14 mouse cellular contexts compared by ENCODE assay signal in the genomic region with DNA sequence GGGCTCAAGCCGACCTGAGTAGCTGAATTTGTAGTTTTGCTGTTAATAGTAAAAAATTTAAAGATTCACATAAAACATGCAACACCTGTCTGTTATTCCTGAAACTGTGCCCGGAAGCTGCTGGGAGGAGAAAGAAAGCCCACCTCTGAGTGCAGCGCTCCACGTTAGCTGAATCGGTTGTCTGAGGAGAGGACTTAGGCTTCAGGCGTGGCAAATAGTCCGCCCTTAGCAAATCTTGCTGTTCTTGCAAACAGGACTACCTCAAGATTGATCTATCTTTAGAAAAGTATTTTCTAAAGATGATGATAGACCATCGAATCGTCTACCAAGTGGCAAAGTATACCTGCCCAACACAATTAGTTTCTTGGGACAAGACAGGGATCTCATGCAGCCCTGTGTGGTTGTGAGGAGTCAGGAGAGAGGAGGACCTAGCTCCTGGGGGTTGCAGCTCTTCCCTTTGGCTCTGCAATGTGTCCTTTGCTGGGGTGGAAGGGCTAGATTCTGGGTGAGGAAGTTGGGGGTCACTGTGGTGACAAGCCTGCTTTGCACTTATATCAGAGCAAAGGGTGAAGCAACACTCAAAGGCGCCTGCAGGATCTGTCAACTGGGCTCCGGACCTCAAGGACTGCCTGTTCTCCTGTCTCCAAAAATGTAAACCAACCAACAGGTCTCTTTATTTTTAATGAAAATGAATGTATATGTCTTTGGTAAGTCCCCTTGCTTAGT. TPM values are rescaled to one million over a fixed set of nuclear protein-coding genes. Genes with fewer than 3 reads are reported as not detected.
DNase-seq lines count a peak whose midpoint lies in the region; ATAC-seq and TF ChIP-seq lines count a peak whose summit lies in the region.
"Had no signal": no experiment of that assay in that cellular context is flagged by ENCODE, and none has a peak within 500 bp of the region (broad histone marks: within the 10 kb centered on the region; RNA-seq: fewer than 3 reads in every experiment).

No protein-coding gene starts in this region.

- no peak for DNase-seq in lung, embryonic 14.5 days
- no peak for DNase-seq in lung, adult 18-20 months
- DNase-seq in limb, embryonic 14.5 days (ENCODE audit: low spot score) = no peak
- DNase-seq in stomach, postnatal 0 days (ENCODE audit: low spot score) = no peak
- DNase-seq in natural killer cell, adult 2 months (ENCODE audit: low spot score in 2 of 2) = no peak
- DNase-seq in layer of hippocampus, adult 11-12 months (ENCODE audit: low spot score) = no peak
- DNase-seq: gastrocnemius, postnatal 14 days; left cerebral cortex, postnatal 4 days; lung, postnatal 36 days; right cerebral cortex, postnatal 4 days had no signal

- H3K4me3 ChIP-seq in lung, embryonic 14.5 days (ENCODE audit: low read depth, low read length) = 0 out of 2 replicates have a peak overlapping the region, but pooled peaks have one; percentile 39
- peak overlapping the region; percentile 46; the same call in 1 of the 2 replicates for H3K4me3 ChIP-seq in forebrain, embryonic 12.5 days (replicated peaks)
- H3K4me3 ChIP-seq in limb, embryonic 14.5 days (replicated peaks; ENCODE audit: low read length) = no peak overlapping the region
- peak overlapping the region; percentile 54; the same call in 1 of the 2 replicates for H3K4me3 ChIP-seq in stomach, postnatal 0 days (ENCODE audit: low read depth, low read length)

- no peaks in the 10 kb centered on the region for H3K4me1 ChIP-seq in lung, embryonic 14.5 days (ENCODE audit: insufficient read depth)
- H3K4me1 ChIP-seq in forebrain, embryonic 12.5 days = peaks cover 4% of the 10 kb centered on the region
- H3K4me1 ChIP-seq in limb, embryonic 14.5 days (ENCODE audit: control insufficient read depth, insufficient read depth, low read length) = peaks cover 6% of the 10 kb centered on the region
- H3K4me1 ChIP-seq in stomach, postnatal 0 days (replicated peaks; ENCODE audit: control insufficient read depth, insufficient read depth) = no peaks in the 10 kb centered on the region

- H3K27me3 ChIP-seq in lung, embryonic 14.5 days (ENCODE audit: insufficient read depth, low read length) = no peaks in the 10 kb centered on the region
- H3K27me3 ChIP-seq in forebrain, embryonic 12.5 days = peaks cover 2% of the 10 kb centered on the region; the same call in 1 of the 2 replicates
- no peaks in the 10 kb centered on the region for H3K27me3 ChIP-seq in limb, embryonic 14.5 days (ENCODE audit: control insufficient read depth, insufficient read depth, low read length)
- H3K27me3 ChIP-seq in stomach, postnatal 0 days (ENCODE audit: control insufficient read depth, insufficient read depth, low read length) = no peaks in the 10 kb centered on the region
- H3K27me3 ChIP-seq: hindbrain, embryonic 15.5 days had no signal

- no peaks in the 10 kb centered on the region for H3K36me3 ChIP-seq in lung, embryonic 14.5 days (ENCODE audit: insufficient read depth)
- no peaks in the 10 kb centered on the region for H3K36me3 ChIP-seq in forebrain, embryonic 12.5 days (replicated peaks)
- no peaks in the 10 kb centered on the region for H3K36me3 ChIP-seq in limb, embryonic 14.5 days (ENCODE audit: control insufficient read depth, insufficient read depth, low read length)
- no peaks in the 10 kb centered on the region for H3K36me3 ChIP-seq in stomach, postnatal 0 days (ENCODE audit: control insufficient read depth, insufficient read depth, low read length)
- H3K36me3 ChIP-seq: G1E; hindbrain, embryonic 15.5 days had no signal

- no peaks in the 10 kb centered on the region for H3K9me3 ChIP-seq in lung, embryonic 14.5 days (ENCODE audit: low read depth, low read length)
- H3K9me3 ChIP-seq in forebrain, embryonic 12.5 days = no peaks in the 10 kb centered on the region
- no peaks in the 10 kb centered on the region for H3K9me3 ChIP-seq in limb, embryonic 14.5 days (ENCODE audit: control insufficient read depth, low read length)
- no peaks in the 10 kb centered on the region for H3K9me3 ChIP-seq in stomach, postnatal 0 days (ENCODE audit: control insufficient read depth, low read length)
- H3K9me3 ChIP-seq: G1E; hindbrain, embryonic 15.5 days had no signal

- WGBS in lung, embryonic 14.5 days = 76% methylated on average over 11 of the region's 11 CpGs
- 85% methylated on average over 11 of the region's 11 CpGs for WGBS in forebrain, embryonic 12.5 days
- WGBS in limb, embryonic 14.5 days = 72% methylated on average over 11 of the region's 11 CpGs
- WGBS in stomach, postnatal 0 days = 55% methylated on average over 11 of the region's 11 CpGs

- no peak overlapping the region for H3K27ac ChIP-seq in lung, embryonic 14.5 days (ENCODE audit: low read depth)
- no peak overlapping the region for H3K27ac ChIP-seq in forebrain, embryonic 12.5 days
- H3K27ac ChIP-seq in limb, embryonic 14.5 days (replicated peaks; ENCODE audit: low read depth, low read length) = no peak overlapping the region
- H3K27ac ChIP-seq in stomach, postnatal 0 days (replicated peaks) = no peak overlapping the region

- H3K4me2 ChIP-seq in lung, embryonic 14.5 days = 0 out of 2 replicates have a peak overlapping the region, but pooled peaks have one; percentile 61
- peak overlapping the region; percentile 61 for H3K4me2 ChIP-seq in forebrain, embryonic 12.5 days
- peak overlapping the region; percentile 63 for H3K4me2 ChIP-seq in limb, embryonic 14.5 days (replicated peaks; ENCODE audit: low read depth, low read length, severe bottlenecking)
- peak overlapping the region; percentile 75; the same call in 1 of the 2 replicates for H3K4me2 ChIP-seq in stomach, postnatal 0 days (replicated peaks; ENCODE audit: low read depth)

- no peak for TF ChIP-seq POLR2A in limb, embryonic 14.5 days (IDR thresholded peaks at IDR 0.05; ENCODE audit: borderline replicate concordance, extremely low read depth, insufficient read depth, insufficient read length)

- no peak overlapping the region for H3K9ac ChIP-seq in lung, embryonic 14.5 days
- peak overlapping the region; percentile 57; the same call in 1 of the 2 replicates for H3K9ac ChIP-seq in forebrain, embryonic 12.5 days
- H3K9ac ChIP-seq in limb, embryonic 14.5 days (ENCODE audit: low read depth, low read length, severe bottlenecking) = no peak overlapping the region
- no peak overlapping the region for H3K9ac ChIP-seq in stomach, postnatal 0 days (ENCODE audit: low read length)

- no peak for TF ChIP-seq EP300 in stomach, postnatal 0 days (optimal IDR thresholded peaks at IDR 0.05)

- TF ChIP-seq CTCF in lung, embryonic 14.5 days (IDR thresholded peaks at IDR 0.05; ENCODE audit: low read depth) = no peak
- TF ChIP-seq CTCF in stomach, postnatal 0 days (IDR thresholded peaks at IDR 0.05; ENCODE audit: low read depth) = no peak

- no peak for ATAC-seq in lung, embryonic 14.5 days (ENCODE audit: insufficient read depth)
- ATAC-seq in forebrain, embryonic 12.5 days (ENCODE audit: low FRiP score) = no peak
- no peak for ATAC-seq in limb, embryonic 14.5 days (ENCODE audit: low FRiP score, low read depth)
- ATAC-seq in stomach, postnatal 0 days (ENCODE audit: low FRiP score, low TSS enrichment) = no peak

RNA-seq across cellular contexts. Expression of a gene that starts 24.7 kb away (rescaled TPM):
- polyA plus RNA-seq in lung, embryonic 14.5 days (2014; fragmentation: Nextera tagmentation; extraction: Ambion mirVana) = not detected in 2 replicates
- not detected in 2 replicates for polyA plus RNA-seq in forebrain, embryonic 12.5 days (2016; fragmentation: Nextera tagmentation; extraction: Ambion mirVana)
- 0.19 TPM in 1 of 2 replicates, not detected in the other for polyA plus RNA-seq in limb, embryonic 14.5 days (2012; rRNA removed)
- not detected in 2 replicates for polyA plus RNA-seq in limb, embryonic 14.5 days (2014; fragmentation: Nextera tagmentation; extraction: Ambion mirVana)
- polyA plus RNA-seq in stomach, postnatal 0 days (2015; fragmentation: Nextera tagmentation; extraction: Ambion mirVana) = 0.27 TPM in 1 of 2 replicates, not detected in the other
- polyA plus RNA-seq: embryonic facial prominence, embryonic 11.5 days; G1E; hindbrain, embryonic 15.5 days had no signal

RNA-seq across cellular contexts. Expression of a gene that starts 27.7 kb away (rescaled TPM):
- 18.6 and 21.1 TPM in 2 replicates for polyA plus RNA-seq in lung, embryonic 14.5 days (2014; fragmentation: Nextera tagmentation; extraction: Ambion mirVana)
- 129 and 130 TPM in 2 replicates for polyA plus RNA-seq in forebrain, embryonic 12.5 days (2016; fragmentation: Nextera tagmentation; extraction: Ambion mirVana)
- 33.8 and 38.2 TPM in 2 replicates for polyA plus RNA-seq in limb, embryonic 14.5 days (2012; rRNA removed)
- polyA plus RNA-seq in limb, embryonic 14.5 days (2014; fragmentation: Nextera tagmentation; extraction: Ambion mirVana) = 61.7 and 74.9 TPM in 2 replicates
- polyA plus RNA-seq in stomach, postnatal 0 days (2015; fragmentation: Nextera tagmentation; extraction: Ambion mirVana) = 10.5 and 11.7 TPM in 2 replicates
